Mouse (Mus musculus) embryonic facial prominence, embryonic 13.5 days (tissue): ENCODE results near the gene Jakmip3. TPM values are rescaled to one million over a fixed set of nuclear protein-coding genes. Genes with fewer than 3 reads are reported as not detected.
A peak's percentile ranks its signal among the peaks of the same experiment; 100 is the strongest.

Source experiments
- ATAC-seq: fragments of 200-750 bp; cut with Nextera tagmentation; 2 replicates; pipeline ENCODE4 v1.8.0; 2017; ENCODE audit warnings: low read depth; ENCODE audit not compliant: insufficient number of reproducible peaks, insufficient read depth, low FRiP score, low TSS enrichment
- H3K27ac ChIP-seq: fragments of 300-500 bp; sonication (generic); 2 replicates; pipeline ENCODE4 v1.5.1; 2015; ENCODE audit warnings: moderate library complexity, mild to moderate bottlenecking, inconsistent platforms
- H3K27me3 ChIP-seq: fragments of 300-500 bp; sonication (generic); 2 replicates; pipeline ENCODE4 v1.6.1; 2015; ENCODE audit warnings: mild to moderate bottlenecking, inconsistent platforms
- H3K36me3 ChIP-seq: fragments of 300-500 bp; sonication (generic); 2 replicates; pipeline ENCODE4 v1.6.1; 2015; ENCODE audit warnings: mild to moderate bottlenecking, inconsistent platforms
- H3K4me1 ChIP-seq: fragments of 300-500 bp; sonication (generic); 2 replicates; pipeline ENCODE4 v1.6.1; 2015; ENCODE audit warnings: inconsistent platforms
- H3K4me2 ChIP-seq: fragments of 300-500 bp; sonication (generic); 2 replicates; pipeline ENCODE4 v1.6.1; 2015; ENCODE audit warnings: moderate library complexity, mild to moderate bottlenecking, inconsistent platforms
- H3K4me3 ChIP-seq: fragments of 300-500 bp; sonication (generic); 2 replicates; pipeline ENCODE4 v1.5.1; 2015; ENCODE audit warnings: mild to moderate bottlenecking, inconsistent platforms
- H3K9ac ChIP-seq: fragments of 300-500 bp; sonication (generic); 2 replicates; pipeline ENCODE4 v1.6.1; 2015; ENCODE audit warnings: mild to moderate bottlenecking, inconsistent platforms
- H3K9me3 ChIP-seq: fragments of 300-500 bp; sonication (generic); 2 replicates; pipeline ENCODE4 v1.6.1; 2016; ENCODE audit warnings: inconsistent platforms
- WGBS: fragments of 180-500 bp; shearing (Covaris S2); methylation state at CpG from one replicate; pipeline ENCODE4 v1.1.7; 2015; ENCODE audit warnings: mixed read lengths; 5-methylcytosine and 5-hydroxymethylcytosine counted together
- polyA plus RNA-seq: library from polyadenylated mRNA; unstranded; fragments of >200 nt; fragmentation: Nextera tagmentation; extraction: Ambion mirVana; gene quantifications from 2 replicates; pipeline ENCODE4 v1.2.1, GENCODE M21; 2015

Gene Jakmip3
- polyA plus RNA-seq, 1 experiment from 2014 or later, result 0.41 TPM

- H3K9me3 ChIP-seq, result no peaks in the 10 kb centered on the region
- no peak overlapping the region for H3K4me3 ChIP-seq
- H3K36me3 ChIP-seq, result no peaks in the 10 kb centered on the region
- ATAC-seq, result no peak
- H3K4me1 ChIP-seq, result peaks cover 18% of the 10 kb centered on the region
- H3K27ac ChIP-seq, result no peak overlapping the region
- 35% methylated on average over 3 of the region's 3 CpGs for WGBS
- no peak overlapping the region for H3K4me2 ChIP-seq
- H3K9ac ChIP-seq, result no peak overlapping the region
- H3K27me3 ChIP-seq, result peaks cover 5% of the 10 kb centered on the region; the same call in 1 of the 2 replicates
Measured at GRCm38 (mm10) chr7:139011027-139011426, 70.5 kb downstream of the Jakmip3 start.

- Histone ChIP-seq H3K4me3 (no peak overlapping the region), H3K36me3 (no peaks in the 10 kb centered on the region), H3K27me3 (peaks cover 5% of the 10 kb centered on the region; the same call in 1 of the 2 replicates), H3K27ac (no peak overlapping the region), H3K9me3 (no peaks in the 10 kb centered on the region), H3K9ac (no peak overlapping the region), H3K4me2 (no peak overlapping the region), H3K4me1 (peaks cover 23% of the 10 kb centered on the region)
- WGBS, result 86% methylated on average over 2 of the region's 2 CpGs
- ATAC-seq, result no peak
Measured at GRCm38 (mm10) chr7:139011586-139011985, 71.1 kb downstream of the Jakmip3 start.

- ATAC-seq, result no peak
- WGBS, result 63% methylated on average over 6 of the region's 6 CpGs
Measured at GRCm38 (mm10) chr7:139012767-139013369, 72.3 kb downstream of the Jakmip3 start.

GRCm38 (mm10) chr7:139015143-139015542 is 74.6 kb downstream of the Jakmip3 start:
- Histone ChIP-seq H3K9ac (no peak overlapping the region), H3K4me3 (no peak overlapping the region), H3K27me3 (peaks cover 3% of the 10 kb centered on the region; the same call in 1 of the 2 replicates), H3K4me2 (no peak overlapping the region), H3K9me3 (no peaks in the 10 kb centered on the region), H3K36me3 (no peaks in the 10 kb centered on the region), H3K27ac (no peak overlapping the region), H3K4me1 (peaks cover 48% of the 10 kb centered on the region)
- no peak for ATAC-seq
- WGBS, result 84% methylated on average over 6 of the region's 6 CpGs

More at GRCm38 (mm10) chr7:139012767-139013369, 72.3 kb downstream of the Jakmip3 start:
- H3K4me2 ChIP-seq, result no peak overlapping the region
- peaks cover 5% of the 10 kb centered on the region; the same call in 1 of the 2 replicates for H3K27me3 ChIP-seq
- H3K4me1 ChIP-seq, result peaks cover 35% of the 10 kb centered on the region
- H3K27ac ChIP-seq, result no peak overlapping the region
- no peak overlapping the region for H3K9ac ChIP-seq
- H3K36me3 ChIP-seq, result no peaks in the 10 kb centered on the region
- no peaks in the 10 kb centered on the region for H3K9me3 ChIP-seq
- H3K4me3 ChIP-seq, result no peak overlapping the region

- no peak; the same call in 1 of the 2 replicates for ATAC-seq
- H3K4me3 ChIP-seq, result no peak overlapping the region
- H3K36me3 ChIP-seq, result no peaks in the 10 kb centered on the region
- H3K9me3 ChIP-seq, result no peaks in the 10 kb centered on the region
- no peak overlapping the region for H3K9ac ChIP-seq
- peaks cover 51% of the 10 kb centered on the region for H3K4me1 ChIP-seq
- H3K27me3 ChIP-seq, result 0 out of 2 replicates have a peak, but pooled peaks cover 3% of the 10 kb centered on the region
- H3K4me2 ChIP-seq, result 0 out of 2 replicates have a peak overlapping the region, but pooled peaks have one; percentile 5
- WGBS, result 28% methylated on average over 11 of the region's 11 CpGs
- peak overlapping the region; percentile 68 for H3K27ac ChIP-seq
Measured at GRCm38 (mm10) chr7:139016288-139016687, 75.8 kb downstream of the Jakmip3 start.

- Histone ChIP-seq H3K36me3 (no peaks in the 10 kb centered on the region), H3K9ac (no peak overlapping the region), H3K4me2 (no peak overlapping the region), H3K27me3 (no peaks in the 10 kb centered on the region), H3K4me3 (no peak overlapping the region), H3K27ac (0 out of 2 replicates have a peak overlapping the region, but pooled peaks have one; percentile 68), H3K4me1 (peaks cover 51% of the 10 kb centered on the region), H3K9me3 (no peaks in the 10 kb centered on the region)
- 67% methylated on average over 15 of the region's 15 CpGs for WGBS
- ATAC-seq, result no peak
Measured at GRCm38 (mm10) chr7:139017249-139017903, 76.8 kb downstream of the Jakmip3 start.

GRCm38 (mm10) chr7:139020884-139021283 is 80.4 kb downstream of the Jakmip3 start:
- 6% methylated on average over 20 of the region's 20 CpGs for WGBS
- H3K4me1 ChIP-seq, result peaks cover 34% of the 10 kb centered on the region
- H3K4me2 ChIP-seq, result peak overlapping the region; percentile 48
- no peak overlapping the region for H3K27ac ChIP-seq
- H3K9me3 ChIP-seq, result no peaks in the 10 kb centered on the region
- ATAC-seq, result no peak
- peaks cover 2% of the 10 kb centered on the region; the same call in 1 of the 2 replicates for H3K27me3 ChIP-seq
- no peaks in the 10 kb centered on the region for H3K36me3 ChIP-seq
- no peak overlapping the region for H3K9ac ChIP-seq
- H3K4me3 ChIP-seq, result no peak overlapping the region

- Histone ChIP-seq H3K4me3 (no peak overlapping the region), H3K27me3 (peaks cover 6% of the 10 kb centered on the region; the same call in 1 of the 2 replicates), H3K36me3 (no peaks in the 10 kb centered on the region), H3K27ac (no peak overlapping the region), H3K9ac (no peak overlapping the region), H3K4me2 (no peak overlapping the region), H3K4me1 (peaks cover 30% of the 10 kb centered on the region), H3K9me3 (no peaks in the 10 kb centered on the region)
- WGBS, result 48% methylated on average over 1 of the region's 1 CpGs
- no peak for ATAC-seq
Measured at GRCm38 (mm10) chr7:139021326-139021725, 80.8 kb downstream of the Jakmip3 start.

GRCm38 (mm10) chr7:139027136-139027535 is 86.6 kb downstream of the Jakmip3 start:
- no peak overlapping the region for H3K9ac ChIP-seq
- H3K4me1 ChIP-seq, result peaks cover 5% of the 10 kb centered on the region; the same call in 1 of the 2 replicates
- no peaks in the 10 kb centered on the region for H3K9me3 ChIP-seq
- 63% methylated on average over 5 of the region's 5 CpGs for WGBS
- H3K4me2 ChIP-seq, result no peak overlapping the region
- H3K36me3 ChIP-seq, result no peaks in the 10 kb centered on the region
- no peak overlapping the region for H3K27ac ChIP-seq
- ATAC-seq, result no peak
- peaks cover 9% of the 10 kb centered on the region; the same call in 1 of the 2 replicates for H3K27me3 ChIP-seq
- no peak overlapping the region for H3K4me3 ChIP-seq

GRCm38 (mm10) chr7:139031215-139031614 is 90.7 kb downstream of the Jakmip3 start:
- 93% methylated on average over 4 of the region's 4 CpGs for WGBS
- Histone ChIP-seq H3K27ac (no peak overlapping the region), H3K9ac (no peak overlapping the region), H3K4me2 (no peak overlapping the region), H3K9me3 (no peaks in the 10 kb centered on the region), H3K27me3 (0 out of 2 replicates have a peak, but pooled peaks cover 4% of the 10 kb centered on the region), H3K4me1 (peaks cover 5% of the 10 kb centered on the region; the same call in 1 of the 2 replicates), H3K4me3 (no peak overlapping the region), H3K36me3 (no peaks in the 10 kb centered on the region)
- no peak for ATAC-seq

- ATAC-seq, result no peak
- Histone ChIP-seq H3K9me3 (no peaks in the 10 kb centered on the region), H3K9ac (no peak overlapping the region), H3K27me3 (no peaks in the 10 kb centered on the region), H3K4me2 (no peak overlapping the region), H3K36me3 (no peaks in the 10 kb centered on the region), H3K27ac (no peak overlapping the region), H3K4me3 (no peak overlapping the region), H3K4me1 (no peaks in the 10 kb centered on the region)
- WGBS, result 48% methylated on average over 4 of the region's 4 CpGs
Measured at GRCm38 (mm10) chr7:139063406-139063805, 122.9 kb downstream of the Jakmip3 start.
